In genomic region chr11:79711766-79712369, GRCm38 (mm10) we compare ENCODE assay signal across 7 mouse cellular contexts.
DNase-seq lines count a peak whose midpoint lies in the region; ATAC-seq and TF ChIP-seq lines count a peak whose summit lies in the region.

No protein-coding gene starts in this region.

- peak overlapping the region; percentile 64 for H3K9ac ChIP-seq in forebrain, embryonic 14.5 days (ENCODE audit: low read length)
- H3K9ac ChIP-seq in hindbrain, postnatal 0 days (replicated peaks; ENCODE audit: low read length), result peak overlapping the region; percentile 65

- H3K9me3 ChIP-seq in forebrain, embryonic 14.5 days (replicated peaks; ENCODE audit: control insufficient read depth, low read length), result no peaks in the 10 kb centered on the region
- no peaks in the 10 kb centered on the region for H3K9me3 ChIP-seq in hindbrain, postnatal 0 days (ENCODE audit: low read length)

- DNase-seq in CD4-positive helper T cell, adult 2 months (ENCODE audit: low read depth, low spot score), result peak; percentile 22
- DNase-seq in NIH3T3 (ENCODE audit: low read depth), result peak; percentile 59
- DNase-seq in forebrain, embryonic 14.5 days (ENCODE audit: low spot score), result no peak
- DNase-seq in hindbrain, postnatal 0 days (ENCODE audit: low spot score), result no peak
- peak; percentile 40 for DNase-seq in lung, postnatal 36 days
- no peak for DNase-seq in MN1 (ENCODE audit: low spot score)
- DNase-seq in right cerebral cortex, postnatal 4 days, result no peak

- no peaks in the 10 kb centered on the region for H3K36me3 ChIP-seq in forebrain, embryonic 14.5 days (ENCODE audit: control insufficient read depth, insufficient read depth, low read length)
- H3K36me3 ChIP-seq in hindbrain, postnatal 0 days (ENCODE audit: insufficient read depth, low read length), result no peaks in the 10 kb centered on the region

- peaks cover 4% of the 10 kb centered on the region for H3K4me1 ChIP-seq in forebrain, embryonic 14.5 days (ENCODE audit: control insufficient read depth, insufficient read depth, low read length)
- H3K4me1 ChIP-seq in hindbrain, postnatal 0 days (ENCODE audit: insufficient read depth, low read length), result 0 out of 2 replicates have a peak, but pooled peaks cover 4% of the 10 kb centered on the region

- peak overlapping the region; percentile 99 for H3K4me2 ChIP-seq in forebrain, embryonic 14.5 days (ENCODE audit: low read length)
- peak overlapping the region; percentile 95 for H3K4me2 ChIP-seq in hindbrain, postnatal 0 days (ENCODE audit: low read depth, low read length)

- TF ChIP-seq CTCF in hindbrain, postnatal 0 days (IDR thresholded peaks at IDR 0.05; ENCODE audit: low read depth), result no peak

- H3K4me3 ChIP-seq in forebrain, embryonic 14.5 days (ENCODE audit: low read depth, low read length), result peak overlapping the region; percentile 59
- peak overlapping the region; percentile 65 for H3K4me3 ChIP-seq in hindbrain, postnatal 0 days (ENCODE audit: low read length)

- peaks cover 26% of the 10 kb centered on the region for H3K27me3 ChIP-seq in forebrain, embryonic 14.5 days (replicated peaks; ENCODE audit: control insufficient read depth, insufficient read depth, low read length)
- H3K27me3 ChIP-seq in hindbrain, postnatal 0 days (ENCODE audit: insufficient read depth, low read length), result peaks cover 4% of the 10 kb centered on the region; the same call in 1 of the 2 replicates

- H3K27ac ChIP-seq in forebrain, embryonic 14.5 days (ENCODE audit: low read depth, low read length), result no peak overlapping the region
- H3K27ac ChIP-seq in hindbrain, postnatal 0 days, result no peak overlapping the region

- ATAC-seq in forebrain, embryonic 14.5 days, result no peak; the same call in 1 of the 2 replicates
- ATAC-seq in hindbrain, postnatal 0 days, result no peak; the same call in 1 of the 2 replicates

- 2% methylated on average over 46 of the region's 46 CpGs for WGBS in forebrain, embryonic 14.5 days
- WGBS in hindbrain, postnatal 0 days, result 2% methylated on average over 46 of the region's 46 CpGs

Comparison
In these comparisons a context has a peak if more than half of its experiments do, and no peak if none do; other contexts are left out.
1. DNase-seq: peak in CD4-positive helper T cell, adult 2 months (single experiment), NIH3T3 (single experiment) and lung, postnatal 36 days (single experiment); none in forebrain, embryonic 14.5 days (single experiment), hindbrain, postnatal 0 days (single experiment), MN1 (single experiment) and right cerebral cortex, postnatal 4 days (single experiment).